Mouse (Mus musculus) spleen, postnatal 10 days (tissue): Measurements from ENCODE around the gene Mcrs1.
"Not testable (repeated sequence)": the region's sequence is repeated elsewhere in the genome, so short reads cannot be mapped to it uniquely, and the experiment has no call there.

Experiments
- DNase-seq, 2 experiments: peaks; one replicate each; pipeline ENCODE4 v3.0.0; 2021 to 2022; ENCODE audit warnings: low spot score in 2 of 2

The Mcrs1 gene

DNA sequence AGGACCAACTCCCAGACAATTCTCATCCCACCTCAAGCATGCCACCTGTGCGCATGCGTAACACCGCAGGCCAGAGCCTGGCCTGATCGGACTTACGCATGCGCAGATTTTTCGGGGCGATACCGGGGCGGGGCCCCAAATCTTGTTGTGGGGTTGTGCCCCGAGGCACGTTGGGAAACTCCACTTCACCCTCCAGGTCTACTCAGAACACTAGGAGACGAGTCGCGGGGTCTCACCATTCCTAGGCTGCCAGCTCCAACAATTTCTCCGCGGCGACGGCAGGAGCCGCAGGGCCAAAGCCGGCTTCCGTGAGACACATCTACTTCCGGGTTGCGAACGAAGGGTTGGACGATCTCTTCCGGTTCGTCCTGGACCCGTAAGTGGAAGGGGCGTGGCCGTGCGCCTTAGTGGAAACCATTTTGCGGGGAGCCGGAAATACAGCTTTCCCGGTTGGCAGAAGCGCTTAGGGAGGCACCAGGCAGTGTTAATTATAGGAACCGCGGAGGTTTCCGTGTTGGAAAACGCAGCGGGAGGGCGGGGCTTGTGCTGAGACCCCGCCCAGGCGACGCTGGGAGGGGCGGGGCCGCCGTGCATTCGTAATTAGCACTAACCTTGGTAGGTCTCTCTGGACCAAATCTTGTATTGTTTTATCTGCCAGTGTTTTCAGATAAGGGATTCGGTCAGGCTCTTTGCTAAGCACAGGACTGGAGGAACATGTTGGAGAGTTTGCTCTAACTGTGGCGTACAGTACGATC lies at the start of gene Mcrs1:
Gene Mcrs1, minus strand, starts transcription at position 336 of the 755 bp plus-strand sequence.
- DNase-seq: peak; percentile 95 to 97

DNA sequence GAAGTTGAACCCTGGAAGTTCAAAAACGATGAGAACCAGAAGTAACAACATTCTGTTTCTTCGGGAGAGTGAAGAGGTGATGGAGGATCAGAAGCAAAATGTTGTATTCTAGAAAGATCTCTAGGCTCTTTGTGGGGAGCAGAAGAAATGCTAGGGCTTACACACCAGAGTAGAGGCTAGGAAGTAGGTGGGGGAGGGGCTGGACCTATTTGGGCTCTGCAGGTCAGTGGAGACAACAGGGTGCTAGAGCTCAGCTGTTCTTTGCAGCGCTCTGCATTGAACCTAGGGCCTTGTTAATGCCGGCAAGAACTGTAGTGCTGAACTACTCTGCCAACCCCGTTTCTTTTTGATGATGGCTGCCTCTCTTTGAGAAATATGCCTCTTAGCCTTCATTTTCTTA lies 44.5 kb upstream of the Mcrs1 start:
- no peak for DNase-seq

DNA sequence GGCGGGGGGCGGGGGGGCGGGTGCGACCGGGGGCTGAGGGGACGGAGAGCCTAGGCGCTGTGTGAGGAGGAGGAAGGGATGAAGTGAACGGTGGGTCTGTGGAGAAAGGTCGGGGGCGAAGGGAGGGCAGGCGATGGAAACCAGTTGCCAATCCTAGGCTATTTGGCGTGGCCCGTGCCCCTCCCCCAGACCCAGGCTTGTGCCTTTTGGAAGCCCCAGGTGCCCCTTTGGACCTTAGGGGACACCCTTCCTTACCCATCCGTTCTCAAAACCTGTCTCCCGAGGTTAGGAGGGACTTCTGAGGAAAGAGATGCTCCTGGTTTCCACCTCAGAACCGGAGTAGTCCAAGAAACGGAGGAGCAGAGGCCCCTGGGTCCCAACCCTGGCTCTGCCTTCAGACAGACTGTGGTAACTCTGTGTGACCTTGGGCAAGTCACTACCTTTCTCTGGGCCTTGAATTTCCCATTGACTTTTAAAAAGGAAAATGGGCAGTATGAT lies 43.8 kb upstream of the Mcrs1 start, which contains the start of gene Fam186b:
Gene Fam186b, minus strand, starts transcription at position 405 of the 498 bp plus-strand sequence.
- peak in 1 of 2 experiments; percentile 21 for DNase-seq

DNA sequence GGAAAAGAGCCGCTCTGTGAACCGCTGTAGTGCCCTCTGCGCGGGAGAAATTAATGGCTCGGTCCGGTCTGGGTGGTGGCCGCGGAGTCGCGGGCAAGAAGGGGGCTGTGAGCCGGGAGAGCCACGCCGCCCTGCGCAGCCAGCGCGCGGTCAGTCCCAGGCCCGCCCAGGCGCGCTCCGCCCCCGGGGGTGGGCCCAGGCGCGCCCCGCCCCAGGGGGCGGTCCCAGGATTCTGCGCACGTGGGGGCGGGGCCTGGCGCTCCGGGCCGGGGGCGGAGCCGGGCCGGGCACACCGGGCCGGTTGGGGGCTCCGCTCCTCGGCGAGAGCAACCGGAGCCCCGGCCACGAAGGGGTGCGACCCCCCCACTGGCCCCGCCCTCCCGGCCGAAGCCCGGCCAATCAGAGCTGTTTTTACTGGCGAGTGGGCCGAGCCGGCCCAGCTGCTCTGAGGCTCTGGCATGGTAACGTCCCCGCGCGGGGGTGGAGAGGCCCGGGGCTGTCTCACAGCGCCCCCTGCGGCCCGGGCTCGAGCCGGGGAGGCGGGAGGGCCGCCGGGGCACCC lies 43.1 kb upstream of the Mcrs1 start, which contains the start of gene Prpf40b:
Gene Prpf40b, plus strand, starts transcription at position 275 of the 562 bp plus-strand sequence.
- peak; percentile 67 to 85 for DNase-seq

DNA sequence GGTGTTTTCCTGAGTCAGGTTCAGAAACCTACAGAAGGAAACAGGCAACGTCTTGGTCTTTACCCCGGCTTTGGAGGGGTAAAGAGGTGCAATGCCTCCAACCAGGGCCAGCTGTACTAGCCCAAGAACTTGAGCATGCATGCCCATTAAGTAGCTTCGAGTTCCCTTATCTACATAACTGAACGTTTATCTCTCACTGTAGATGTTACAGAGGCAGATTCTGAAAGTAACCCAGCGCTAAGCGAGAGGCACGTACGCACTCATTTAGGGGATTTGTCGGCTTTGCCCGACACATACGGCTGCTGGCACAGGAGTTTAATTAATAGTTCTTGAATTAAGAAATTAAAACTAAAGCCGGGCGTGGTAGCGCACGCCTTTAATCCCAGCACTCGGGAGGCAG lies 42.5 kb upstream of the Mcrs1 start:
- DNase-seq: no peak

DNA sequence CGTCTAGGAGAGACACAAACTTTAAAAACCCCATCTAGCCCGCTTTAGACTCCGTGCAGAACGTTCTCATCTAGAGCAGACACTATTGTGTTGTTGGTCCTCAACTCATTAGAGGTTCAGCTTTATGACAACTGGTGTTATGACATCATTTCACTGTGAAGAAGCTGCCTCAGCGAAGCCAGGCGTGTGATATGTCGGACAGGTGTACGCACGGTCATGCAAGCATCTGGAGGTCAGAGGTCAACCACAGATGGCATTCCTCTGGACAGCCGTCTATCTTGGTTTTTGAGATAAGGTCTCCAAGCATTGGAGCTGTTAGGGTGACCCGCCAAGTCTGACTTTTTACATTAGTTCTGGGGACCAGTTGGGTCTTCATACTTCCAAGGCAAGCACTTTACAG lies 38.8 kb upstream of the Mcrs1 start:
- no peak for DNase-seq

DNA sequence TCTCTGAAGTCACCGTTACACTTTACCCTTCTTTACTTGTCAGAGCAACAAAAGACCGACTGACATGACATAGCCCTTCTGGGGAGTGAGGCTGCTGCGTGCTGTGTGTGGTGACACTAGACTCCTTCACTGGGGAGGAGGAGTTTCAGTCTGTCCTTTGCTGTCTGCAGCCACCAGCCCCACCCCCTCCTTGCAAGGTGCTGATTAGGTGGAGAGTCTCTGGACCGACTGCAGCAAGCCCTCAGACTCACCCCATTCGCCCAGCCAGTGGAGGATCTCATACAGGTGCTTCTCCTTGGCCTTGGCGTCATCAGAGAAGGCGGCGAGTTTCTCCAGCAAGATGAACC lies 33.4 kb upstream of the Mcrs1 start:
- no peak for DNase-seq

DNA sequence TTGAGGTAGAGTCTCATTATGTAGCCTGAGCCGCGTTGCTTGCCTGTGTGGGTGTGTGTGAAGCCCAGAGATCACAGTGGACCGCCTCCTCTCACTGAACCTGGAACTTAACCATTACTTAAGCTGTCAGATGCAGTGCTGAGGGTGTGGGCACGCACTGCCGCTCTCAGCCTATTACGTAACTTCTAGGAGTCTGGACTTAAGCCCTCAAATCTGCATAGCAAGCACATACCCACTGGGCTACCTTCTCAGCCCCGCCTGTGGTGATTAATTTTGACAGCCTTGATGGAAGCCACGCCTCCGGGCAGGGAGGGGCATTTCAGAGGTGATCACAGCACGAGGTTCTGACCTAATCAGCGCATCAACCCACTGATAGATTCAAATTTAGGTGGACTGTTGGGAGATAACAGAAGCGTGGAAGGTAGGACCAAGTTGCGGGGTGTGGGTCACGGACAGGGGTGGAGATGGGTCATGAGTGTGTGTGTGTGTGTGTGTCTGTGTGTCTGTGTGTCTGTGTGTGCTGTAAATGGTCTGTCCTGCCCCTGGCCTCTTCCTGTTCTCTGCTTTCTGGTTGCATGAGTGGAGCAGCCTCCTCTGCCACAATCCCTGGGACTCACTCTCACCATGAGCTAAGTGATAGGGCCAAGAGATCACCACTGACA lies 32.9 kb upstream of the Mcrs1 start:
- DNase-seq: no peak

DNA sequence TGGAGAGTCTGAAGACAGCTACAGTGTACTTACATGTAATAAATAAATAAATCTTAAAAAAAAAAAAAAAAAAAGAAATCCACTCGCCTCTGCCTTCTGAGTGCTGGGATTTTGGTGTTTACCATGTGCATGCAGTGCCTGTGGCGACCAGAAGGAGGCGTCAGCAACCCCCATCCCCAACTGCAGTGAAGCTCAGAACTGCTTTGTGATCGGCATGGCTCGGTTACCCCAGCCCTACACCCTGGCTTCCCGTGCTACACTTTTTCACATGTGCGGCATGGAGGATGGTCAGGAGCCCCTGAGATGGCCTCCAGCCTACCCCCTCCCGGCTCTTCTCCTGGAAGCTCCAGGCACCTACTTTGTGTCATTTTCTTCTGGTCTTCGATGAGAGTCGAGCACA lies 31.7 kb upstream of the Mcrs1 start:
- DNase-seq: peak in 1 of 2 experiments; percentile 48

DNA sequence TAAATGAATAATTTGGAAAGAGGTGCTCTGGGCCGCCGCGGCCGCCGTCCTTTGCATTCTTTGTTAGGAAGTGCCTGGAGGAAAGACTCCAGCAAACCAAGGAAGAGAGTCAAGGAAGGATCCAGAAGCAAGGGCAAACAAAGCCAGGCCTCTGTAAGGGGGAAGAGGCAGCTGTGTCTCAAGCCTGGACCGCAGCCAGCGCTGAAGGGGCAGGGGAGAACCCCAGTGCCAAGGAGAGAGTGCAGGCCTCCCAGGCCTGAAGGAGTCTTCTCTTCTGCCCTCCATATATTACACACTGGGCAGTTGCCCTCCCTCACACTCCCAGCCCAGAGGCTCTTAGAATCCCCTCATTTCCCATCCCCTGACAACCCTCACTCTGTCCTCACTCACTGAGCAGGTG lies 26.5 kb upstream of the Mcrs1 start:
- no peak for DNase-seq

DNA sequence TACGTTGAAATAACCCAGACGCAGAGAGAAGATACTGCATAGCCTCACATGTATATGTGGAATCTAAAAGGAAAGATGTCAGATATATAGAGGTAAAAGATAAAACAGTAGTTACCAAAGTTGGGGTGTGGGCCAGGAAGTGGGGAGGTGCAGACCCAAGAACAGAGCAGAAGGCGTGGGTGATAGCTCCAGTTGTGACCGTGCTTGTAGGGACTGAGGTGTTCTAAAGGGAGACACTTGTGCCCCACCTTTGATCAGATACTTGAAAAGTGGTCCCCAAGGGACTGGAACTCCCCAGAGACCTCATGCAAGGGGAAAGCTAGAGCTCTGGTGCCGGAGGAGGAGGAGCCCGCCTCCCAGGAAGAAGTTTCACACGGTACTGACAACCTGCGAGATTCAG lies 24.3 kb upstream of the Mcrs1 start:
- DNase-seq: no peak

DNA sequence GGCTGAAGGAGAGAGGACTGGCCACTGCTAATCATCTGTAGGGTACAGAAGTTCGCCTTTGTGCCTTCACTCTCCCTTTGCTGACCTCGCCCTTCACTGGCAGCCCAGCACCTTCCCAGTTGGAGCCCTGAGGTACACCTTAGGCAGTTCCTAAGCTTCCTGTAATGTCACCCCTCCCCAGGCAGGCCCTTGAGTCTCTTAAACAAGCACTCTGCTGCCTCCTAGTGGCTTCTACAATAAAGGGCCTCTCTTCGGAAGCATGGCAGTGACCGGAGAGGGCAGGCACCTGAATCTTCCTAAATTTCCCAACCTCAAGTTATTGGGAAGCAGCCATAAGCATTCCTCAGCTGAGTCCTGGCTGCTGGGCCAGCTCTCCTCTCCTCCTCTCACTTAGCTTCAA lies 13.9 kb upstream of the Mcrs1 start:
- DNase-seq: peak; percentile 44 to 68

DNA sequence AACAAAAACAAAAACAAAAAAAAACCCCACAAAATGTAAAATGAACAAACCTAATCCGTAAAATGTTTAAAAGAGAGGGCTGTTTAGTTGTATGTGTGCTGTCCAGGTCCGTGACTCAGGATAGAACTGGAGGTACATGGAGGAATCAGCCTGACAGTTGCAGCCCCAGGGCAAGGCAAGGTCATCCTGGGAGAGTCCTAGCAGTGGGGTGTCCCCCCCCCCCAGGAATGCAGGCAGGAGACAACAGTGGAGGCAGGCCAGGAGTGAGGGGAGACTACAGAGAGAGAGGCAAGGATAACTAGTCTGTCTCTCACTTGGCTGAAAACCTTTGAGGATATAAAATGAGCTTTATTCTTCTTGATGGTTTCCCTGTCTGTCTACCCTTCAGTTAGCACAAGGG lies 12.6 kb upstream of the Mcrs1 start:
- DNase-seq: no peak

DNA sequence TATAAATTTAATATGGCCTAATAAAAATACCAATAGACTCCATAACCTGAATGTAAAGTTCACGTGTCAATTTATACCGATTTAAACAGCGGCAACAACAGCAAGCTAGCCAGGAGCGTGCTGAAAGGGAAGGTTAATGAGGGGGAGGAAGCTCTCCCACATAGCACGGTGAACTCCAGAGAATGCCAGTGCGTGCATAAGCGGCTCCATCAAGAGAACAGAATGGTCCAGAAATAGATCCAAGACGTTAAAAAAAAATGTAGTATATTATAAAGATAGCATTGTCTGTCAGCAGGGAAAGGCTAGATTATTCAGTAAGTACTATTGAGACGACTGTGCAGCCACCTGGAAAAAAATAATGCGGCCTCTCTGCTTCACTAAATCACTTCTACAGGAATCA lies 10.9 kb upstream of the Mcrs1 start:
- DNase-seq: no peak

DNA sequence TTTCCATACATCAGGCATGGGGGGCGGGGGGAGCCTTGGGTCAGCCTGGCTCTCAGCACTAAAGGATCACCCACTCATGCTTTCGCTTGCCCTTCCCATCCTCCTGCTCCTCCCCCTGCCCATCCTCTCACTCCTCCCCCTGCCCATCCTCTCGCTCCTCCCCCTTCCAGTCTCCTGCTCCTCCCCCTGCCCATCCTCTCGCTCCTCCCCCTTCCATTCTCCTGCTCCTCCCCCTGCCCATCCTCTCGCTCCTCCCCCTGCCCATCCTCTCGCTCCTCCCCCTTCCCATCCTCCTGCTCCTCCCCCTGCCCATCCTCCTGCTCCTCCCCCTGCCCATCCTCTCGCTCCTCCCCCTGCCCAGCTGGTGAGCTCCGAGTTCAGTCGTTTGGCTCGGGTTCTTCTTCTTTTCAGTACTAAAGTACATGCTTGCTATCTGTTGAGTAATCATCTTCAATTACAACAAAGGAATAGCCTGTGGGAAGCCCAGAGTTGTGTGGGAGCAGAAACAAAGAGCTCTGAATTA lies 8.0 kb upstream of the Mcrs1 start:
- peak in 1 of 2 experiments; percentile 69 for DNase-seq

DNA sequence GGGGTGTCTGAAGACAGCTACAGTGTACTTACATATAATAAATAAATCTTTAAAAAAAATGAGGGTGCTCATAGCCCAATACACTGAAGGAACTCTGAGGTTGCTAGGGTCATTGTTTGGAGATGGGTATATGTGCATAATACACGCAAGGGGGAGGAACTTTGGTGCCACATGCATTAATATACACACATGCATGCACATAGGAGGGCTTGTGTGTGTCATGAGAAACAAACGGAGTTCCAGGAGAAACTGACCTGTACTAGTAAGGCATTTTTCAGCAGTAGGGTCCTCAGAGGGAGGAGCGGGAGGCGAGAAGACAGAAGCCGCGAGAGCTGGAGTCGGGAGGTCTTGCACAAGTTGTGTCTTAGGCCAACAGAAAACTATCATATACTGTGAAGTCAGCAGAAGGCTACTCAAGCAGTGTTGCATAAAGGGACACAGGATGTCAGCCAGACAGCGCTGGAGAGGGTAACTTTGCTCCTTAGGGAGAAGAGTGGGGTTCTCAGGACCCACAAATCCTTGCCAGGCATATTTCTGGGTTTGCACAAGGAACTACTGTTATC lies 7.5 kb upstream of the Mcrs1 start:
- DNase-seq: no peak

DNA sequence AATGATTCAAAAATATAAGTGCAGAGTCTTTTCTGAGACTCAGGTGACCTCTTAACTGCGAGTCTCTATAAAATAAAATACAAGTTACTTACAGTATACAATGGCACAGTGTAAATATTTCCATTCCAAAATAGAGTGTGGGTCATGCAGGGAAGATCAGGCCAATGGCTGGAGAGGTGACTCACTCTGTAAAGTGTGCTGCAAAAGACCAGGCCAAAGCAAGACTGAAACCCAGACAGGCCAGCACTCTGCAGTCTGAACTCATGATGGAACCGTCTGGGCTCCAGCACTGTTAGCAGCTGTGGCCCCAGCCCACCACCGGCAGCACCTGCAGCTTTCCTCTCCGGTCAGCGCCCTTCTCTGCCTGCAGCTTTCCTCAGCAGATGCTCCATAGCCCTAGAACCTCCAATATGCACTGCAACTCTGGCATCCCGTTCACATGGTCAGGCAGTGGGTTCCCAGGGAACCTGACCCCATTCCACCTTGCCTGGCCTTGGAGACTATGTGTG lies 3.5 kb upstream of the Mcrs1 start:
- DNase-seq: no peak

DNA sequence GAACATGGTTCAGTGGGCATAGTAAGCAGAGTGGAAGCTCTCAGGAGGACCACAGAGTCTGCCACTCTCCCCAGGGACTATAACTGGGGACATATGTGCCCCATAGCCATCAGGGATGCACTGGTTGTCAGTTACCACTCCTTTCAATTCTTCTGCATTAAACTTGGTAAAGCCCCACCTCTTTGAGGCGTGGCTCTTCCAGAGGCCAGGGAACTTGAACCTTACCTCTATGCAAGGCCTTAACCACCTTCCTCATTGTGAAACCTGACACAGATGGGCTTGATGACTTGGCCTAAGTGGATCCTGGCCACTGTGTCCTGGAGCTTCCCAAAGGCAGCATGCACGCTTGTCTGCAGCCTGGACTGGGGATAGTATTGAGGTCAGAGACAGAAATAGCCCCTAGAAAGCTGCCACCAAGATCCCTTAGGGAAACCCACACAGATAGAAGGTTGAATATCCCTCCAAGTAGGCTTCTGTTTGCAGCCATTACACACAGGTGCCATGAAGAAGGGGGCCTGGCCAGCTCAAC lies 2.8 kb upstream of the Mcrs1 start:
- DNase-seq: no peak

DNA sequence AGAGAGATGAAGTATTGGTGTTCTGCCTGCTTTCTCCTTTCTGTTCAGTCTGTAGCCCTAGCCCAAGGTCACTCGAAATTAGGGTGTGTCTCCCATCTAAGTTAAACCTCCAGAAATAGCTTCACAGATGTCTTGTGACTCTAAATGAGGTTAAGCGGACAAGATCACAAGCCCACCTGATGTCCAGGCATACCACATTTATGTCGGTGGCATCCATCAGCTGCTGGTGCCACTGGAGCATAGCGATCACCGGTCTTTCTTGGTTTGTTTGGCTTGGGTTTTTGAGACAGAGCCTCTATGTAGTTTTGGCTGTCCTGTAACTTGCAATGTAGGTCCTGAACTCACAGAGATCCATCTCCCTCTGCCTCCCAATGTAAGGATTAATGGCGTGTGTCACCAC lies 2.0 kb upstream of the Mcrs1 start:
- no peak for DNase-seq

DNA sequence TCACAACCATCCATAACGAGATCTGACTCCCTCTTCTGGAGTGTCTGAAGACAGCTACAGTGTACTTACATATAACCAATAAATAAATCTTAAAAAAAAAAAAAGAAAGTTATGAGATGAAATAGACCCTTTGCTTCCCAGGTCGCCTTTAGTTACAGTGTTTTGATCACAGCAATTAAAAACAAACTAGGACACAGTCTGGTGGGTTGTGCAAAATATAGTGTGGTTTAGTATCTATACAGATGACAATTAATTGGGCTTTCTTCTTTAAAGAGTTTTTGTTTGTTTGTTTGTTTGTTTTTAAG lies 1.4 kb upstream of the Mcrs1 start:
- DNase-seq: not testable (repeated sequence)

DNA sequence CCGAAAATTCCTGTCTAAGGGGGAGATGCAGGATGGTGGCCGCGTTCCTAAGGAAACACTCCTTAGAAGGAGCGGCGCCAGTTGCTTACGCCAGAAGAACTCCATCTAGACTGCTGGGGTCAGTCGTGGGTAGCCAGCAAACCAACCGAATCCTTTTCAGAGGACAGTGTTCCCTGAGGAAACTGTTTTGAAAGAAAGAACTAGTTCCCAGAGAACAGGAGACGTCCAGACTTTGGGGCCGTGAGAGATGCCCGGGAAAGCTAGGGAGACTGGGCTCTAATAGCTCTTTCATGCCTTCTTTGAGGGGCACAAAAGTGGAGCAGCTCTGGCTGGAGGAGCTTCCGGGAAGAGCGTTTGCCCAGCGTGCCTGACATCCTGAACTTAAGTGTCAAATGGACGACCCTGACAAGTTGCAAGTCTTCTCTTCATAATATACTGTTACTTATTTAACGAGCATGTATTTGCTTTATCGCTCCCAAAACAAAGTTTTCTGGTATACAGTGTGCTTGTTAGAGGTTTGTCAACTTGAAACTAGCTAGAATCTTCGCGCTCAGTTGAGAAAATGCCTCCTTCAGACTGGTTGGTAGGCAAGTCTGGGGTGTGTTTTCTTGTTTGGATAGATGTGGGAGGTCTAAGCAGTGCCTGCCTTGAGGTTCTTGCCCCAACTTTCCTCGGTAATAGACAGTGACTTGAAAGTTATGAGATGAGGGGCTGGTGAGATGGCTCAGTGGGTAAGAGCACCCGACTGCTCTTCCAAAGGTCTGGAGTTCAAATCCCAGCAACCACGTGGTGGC lies 817 bp upstream of the Mcrs1 start:
- no peak for DNase-seq
